Mouse (Mus musculus): ENCODE measurements around the gene Gm8005.
"Not testable (repeated sequence)": the region's sequence is repeated elsewhere in the genome, so short reads cannot be mapped to it uniquely, and the experiment has no call there.

Gm8005 gene

GRCm38 (mm10) chr14:42439573-42439972, at the start of gene Gm8005:
TSS of gene Gm8005 (minus strand) at chr14:42439673.
- in situ Hi-C loops (cut with MboI, MseI) = loop anchor here (5.0 to 10.0 kb wide), 4 partner anchors 405 to 745 kb away; partner anchors contain the start of gene Gm8068 (in 1 of the 2)

- in situ Hi-C loops (cut with MboI, MseI) = not testable (repeated sequence)
Measured at GRCm38 (mm10) chr14:42463581-42463980, 24.1 kb upstream of the Gm8005 start, which contains the start of gene Gm8011. TSS of gene Gm8011 (plus strand) at chr14:42463881.
